Mouse (Mus musculus) lung, postnatal 0 days (tissue): Measurements from ENCODE around the gene Elfn1. TPM values are rescaled to one million over a fixed set of nuclear protein-coding genes. Genes with fewer than 3 reads are reported as not detected.

Source experiments
- ATAC-seq: fragments of 200-750 bp; cut with Nextera tagmentation; 2 replicates; pipeline ENCODE4 v1.8.0; 2017; ENCODE audit warnings: moderate library complexity
- DNase-seq: peaks from one replicate; pipeline ENCODE4 v3.0.0-alpha.2; 2016; ENCODE audit warnings: low spot score
- H3K27ac ChIP-seq: fragments of 300-500 bp; sonication (generic); 2 replicates; pipeline ENCODE4 v1.5.1; 2014; ENCODE audit warnings: antibody characterized with exemption, mild to moderate bottlenecking, low read length, mixed read lengths
- H3K27me3 ChIP-seq: fragments of 300-500 bp; sonication (generic); replicated peaks from 2 replicates; pipeline ENCODE4 v1.6.1; 2014; ENCODE audit warnings: low read length, mixed read lengths; ENCODE audit not compliant: insufficient read depth
- H3K36me3 ChIP-seq: fragments of 300-500 bp; sonication (generic); 2 replicates; pipeline ENCODE4 v1.6.1; 2014; ENCODE audit warnings: low read length, mixed read lengths; ENCODE audit not compliant: insufficient read depth
- H3K4me1 ChIP-seq: fragments of 300-500 bp; sonication (generic); 2 replicates; pipeline ENCODE4 v1.6.1; 2014; ENCODE audit warnings: antibody characterized with exemption, low read depth, low read length, mixed read lengths; ENCODE audit not compliant: insufficient read depth
- H3K4me2 ChIP-seq: fragments of 300-500 bp; sonication (generic); replicated peaks from 2 replicates; pipeline ENCODE4 v1.6.1; 2014; ENCODE audit warnings: low read depth, mild to moderate bottlenecking, low read length, moderate library complexity, mixed read lengths
- H3K4me3 ChIP-seq: fragments of 300-500 bp; sonication (generic); 2 replicates; pipeline ENCODE4 v1.5.1; 2014; ENCODE audit warnings: low read depth, low read length
- H3K9ac ChIP-seq: fragments of 300-500 bp; sonication (generic); replicated peaks from 2 replicates; pipeline ENCODE4 v1.6.1; 2014; ENCODE audit warnings: low read depth, mild to moderate bottlenecking
- H3K9me3 ChIP-seq: fragments of 300-500 bp; sonication (generic); 2 replicates; pipeline ENCODE4 v1.6.1; 2016; ENCODE audit warnings: low read length, mixed read lengths
- CTCF ChIP-seq: IDR thresholded peaks from 2 replicates; pipeline ENCODE4 v1.5.1; 2016; ENCODE audit warnings: antibody characterized with exemption, mild to moderate bottlenecking
- EP300 ChIP-seq: IDR thresholded peaks from 2 replicates; pipeline ENCODE4 v1.6.1; 2016; ENCODE audit warnings: antibody characterized with exemption, mild to moderate bottlenecking, control low read depth
- WGBS: fragments of 180-500 bp; shearing (Covaris S2); extraction: QIAGEN DNeasy Blood & Tissue Kit; methylation state at CpG from one replicate; pipeline ENCODE4 v1.1.7; 2014; 5-methylcytosine and 5-hydroxymethylcytosine counted together
- polyA plus RNA-seq: library from polyadenylated mRNA; unstranded; fragments of >200 nt; fragmentation: Nextera tagmentation; extraction: Ambion mirVana; gene quantifications from 2 replicates; pipeline ENCODE4 v1.2.1, GENCODE M21; 2015

The Elfn1 gene
- polyA plus RNA-seq, 1 experiment from 2014 or later: 1.5 TPM

GRCm38 (mm10) chr5:139879694-139880093 is 28.0 kb upstream of the Elfn1 start:
- no peaks in the 10 kb centered on the region for H3K36me3 ChIP-seq
- H3K4me2 ChIP-seq: no peak overlapping the region
- no peaks in the 10 kb centered on the region for H3K27me3 ChIP-seq
- no peak overlapping the region for H3K9ac ChIP-seq
- 64% methylated on average over 5 of the region's 5 CpGs for WGBS
- H3K4me3 ChIP-seq: no peak overlapping the region
- TF ChIP-seq CTCF (no peak), EP300 (no peak)
- no peaks in the 10 kb centered on the region for H3K9me3 ChIP-seq
- no peak overlapping the region for H3K27ac ChIP-seq
- DNase-seq (no peak), ATAC-seq (no peak)
- 0 out of 2 replicates have a peak, but pooled peaks cover 3% of the 10 kb centered on the region for H3K4me1 ChIP-seq

DNA sequence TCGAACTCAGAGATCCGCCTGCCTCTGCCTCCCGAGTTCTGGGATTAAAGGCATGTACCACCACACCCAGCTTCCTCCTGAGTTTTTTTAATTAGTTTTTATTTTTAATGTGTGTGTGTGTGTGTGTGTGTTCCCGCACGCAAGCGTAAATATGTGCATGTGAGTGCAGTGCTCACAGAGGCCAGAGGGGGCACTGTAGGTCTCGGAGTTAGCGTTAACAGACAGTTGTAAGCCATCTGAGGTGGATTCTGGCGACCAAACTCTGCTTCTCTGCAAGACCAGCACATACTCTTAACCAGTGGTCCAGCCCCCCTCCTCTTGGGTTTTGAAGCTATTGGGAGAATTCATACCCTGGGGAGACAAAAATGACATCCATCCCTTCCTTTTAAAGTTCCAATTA is 26.6 kb upstream of the Elfn1 start:
- no peak for DNase-seq
- WGBS: 92% methylated on average over 9 of the region's 9 CpGs
- Histone ChIP-seq H3K4me1 (0 out of 2 replicates have a peak, but pooled peaks cover 3% of the 10 kb centered on the region), H3K9me3 (no peaks in the 10 kb centered on the region), H3K36me3 (no peaks in the 10 kb centered on the region), H3K4me3 (no peak overlapping the region), H3K4me2 (no peak overlapping the region), H3K9ac (no peak overlapping the region), H3K27ac (no peak overlapping the region), H3K27me3 (no peaks in the 10 kb centered on the region)
- ATAC-seq: no peak
- TF ChIP-seq CTCF (0 out of 2 replicates have a peak, but pooled peaks have one; percentile 13), EP300 (no peak)

DNA sequence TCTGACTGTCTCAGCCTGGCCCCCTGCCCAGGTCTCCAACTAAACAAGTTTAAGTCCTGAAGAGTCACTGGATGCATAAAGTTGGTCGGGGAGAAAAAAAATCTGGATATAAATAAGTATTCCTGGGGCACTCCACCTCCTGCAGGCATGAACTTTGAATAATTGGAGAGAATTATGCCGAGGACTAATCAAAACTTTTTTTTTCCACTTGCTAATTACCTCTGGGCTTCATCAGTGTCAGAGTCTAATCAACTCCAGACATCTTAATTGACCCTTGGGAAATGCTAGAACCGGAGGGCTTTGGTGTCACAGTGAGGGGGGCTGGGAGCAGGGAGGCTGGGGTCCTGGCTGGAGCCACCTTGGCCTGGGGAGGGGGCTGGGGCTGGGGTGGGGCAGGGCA is 19.1 kb upstream of the Elfn1 start:
- no peak overlapping the region for H3K4me3 ChIP-seq
- H3K36me3 ChIP-seq: no peaks in the 10 kb centered on the region
- DNase-seq (no peak), ATAC-seq (no peak)
- H3K4me2 ChIP-seq: no peak overlapping the region
- peaks cover 5% of the 10 kb centered on the region; the same call in 1 of the 2 replicates for H3K4me1 ChIP-seq
- whole genome bisulfite sequencing: 20% methylated on average over 3 of the region's 3 CpGs
- TF ChIP-seq CTCF (no peak), EP300 (no peak)
- H3K27me3 ChIP-seq: no peaks in the 10 kb centered on the region
- no peak overlapping the region for H3K27ac ChIP-seq
- H3K9me3 ChIP-seq: no peaks in the 10 kb centered on the region
- H3K9ac ChIP-seq: no peak overlapping the region

DNA sequence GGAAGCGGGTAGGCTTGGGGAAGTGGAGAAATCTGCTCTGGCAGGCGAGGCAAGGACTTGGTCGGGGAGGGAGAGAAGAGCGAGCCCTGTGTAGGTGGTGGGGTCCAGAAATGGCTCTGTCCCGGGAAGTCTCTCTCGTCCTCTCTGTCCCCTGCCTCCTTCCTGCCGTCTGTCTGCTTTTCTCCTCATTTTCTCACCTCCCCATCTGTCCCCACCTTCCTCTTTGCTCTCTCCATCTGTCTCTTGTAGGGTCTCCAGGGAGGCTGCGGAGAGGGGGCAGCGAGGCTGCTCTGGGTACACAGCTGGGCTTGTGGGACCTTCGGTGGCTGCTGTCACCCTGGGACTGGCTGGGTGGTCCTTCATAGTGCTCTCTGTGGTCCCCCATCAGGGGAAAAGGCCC is 18.4 kb upstream of the Elfn1 start:
- H3K4me2 ChIP-seq: no peak overlapping the region
- H3K27ac ChIP-seq: no peak overlapping the region
- H3K36me3 ChIP-seq: no peaks in the 10 kb centered on the region
- H3K27me3 ChIP-seq: no peaks in the 10 kb centered on the region
- H3K9me3 ChIP-seq: no peaks in the 10 kb centered on the region
- no peak overlapping the region for H3K9ac ChIP-seq
- 44% methylated on average over 9 of the region's 10 CpGs for WGBS
- no peak for TF ChIP-seq EP300
- TF ChIP-seq CTCF: no peak
- H3K4me3 ChIP-seq: no peak overlapping the region
- peaks cover 5% of the 10 kb centered on the region; the same call in 1 of the 2 replicates for H3K4me1 ChIP-seq
- ATAC-seq (no peak), DNase-seq (no peak)

GRCm38 (mm10) chr5:139892326-139892994 is 15.3 kb upstream of the Elfn1 start:
- DNase-seq (no peak), ATAC-seq (no peak)
- Histone ChIP-seq H3K9ac (no peak overlapping the region), H3K4me1 (peaks cover 5% of the 10 kb centered on the region; the same call in 1 of the 2 replicates), H3K4me3 (no peak overlapping the region), H3K27me3 (no peaks in the 10 kb centered on the region), H3K27ac (no peak overlapping the region), H3K9me3 (no peaks in the 10 kb centered on the region), H3K36me3 (no peaks in the 10 kb centered on the region), H3K4me2 (no peak overlapping the region)
- no peak for TF ChIP-seq CTCF
- no peak for TF ChIP-seq EP300
- WGBS: 37% methylated on average over 4 of the region's 5 CpGs

GRCm38 (mm10) chr5:139892995-139893345 is 14.8 kb upstream of the Elfn1 start:
- ATAC-seq (peak; percentile 34; the same call in 1 of the 2 replicates), DNase-seq (no peak)
- no peaks in the 10 kb centered on the region for H3K36me3 ChIP-seq
- WGBS: 40% methylated on average over 7 of the region's 7 CpGs
- no peaks in the 10 kb centered on the region for H3K9me3 ChIP-seq
- no peak overlapping the region for H3K4me3 ChIP-seq
- no peak overlapping the region for H3K4me2 ChIP-seq
- TF ChIP-seq CTCF (peak; percentile 10; the same call in 1 of the 2 replicates), EP300 (no peak)
- no peak overlapping the region for H3K27ac ChIP-seq
- H3K4me1 ChIP-seq: peaks cover 5% of the 10 kb centered on the region; the same call in 1 of the 2 replicates
- no peaks in the 10 kb centered on the region for H3K27me3 ChIP-seq
- no peak overlapping the region for H3K9ac ChIP-seq
